Mouse (Mus musculus) liver, adult 2 months (tissue): ENCODE data around the gene Tmx4.

ENCODE experiments used
- CTCF ChIP-seq: fragments of 200-500 bp; IDR thresholded peaks from 2 replicates; pipeline ENCODE4 v1.5.1; 2011; ENCODE audit warnings: low read depth, low read length, control low read depth
- POLR2A ChIP-seq: fragments of 200-500 bp; IDR thresholded peaks from 2 replicates; pipeline ENCODE4 v1.6.1; 2011; ENCODE audit warnings: low read length, control low read depth; ENCODE audit not compliant: insufficient read depth; ENCODE audit errors: extremely low read depth

GRCm38 (mm10) chr2:134641372-134641771 is 2.6 kb downstream of the Tmx4 start:
- no peak for TF ChIP-seq POLR2A
- TF ChIP-seq CTCF, result no peak
